Comparison of ENCODE assay signal across 32 mouse cellular contexts in the genomic region with DNA sequence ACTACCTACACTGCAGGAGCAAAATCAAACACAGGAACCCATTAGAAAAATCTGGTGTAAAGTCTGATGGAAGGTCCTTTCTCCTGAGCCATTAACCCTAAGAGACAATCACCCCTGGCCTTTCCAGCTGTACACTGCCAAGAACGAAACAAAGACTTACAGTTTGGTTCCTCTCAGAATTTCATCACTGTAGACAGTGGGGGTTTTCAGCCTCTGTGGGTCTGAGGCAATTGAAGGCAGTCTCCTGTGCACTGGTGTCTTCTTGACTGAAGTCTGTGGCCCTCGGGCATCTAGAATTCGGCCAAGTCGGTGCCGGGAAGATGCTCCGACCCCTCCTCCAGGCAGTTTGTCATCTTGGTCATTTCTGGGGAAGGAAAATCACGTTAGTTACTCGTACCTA. TPM values are rescaled to one million over a fixed set of nuclear protein-coding genes. Genes with fewer than 3 reads are reported as not detected.
"Had no signal": no experiment of that assay in that cellular context is flagged by ENCODE, and none has a peak within 500 bp of the region (broad histone marks: within the 10 kb centered on the region; RNA-seq: fewer than 3 reads in every experiment).

No protein-coding gene starts in this region.

- H3K9ac ChIP-seq: heart, embryonic 12.5 days; hindbrain, embryonic 13.5 days; hindbrain, embryonic 15.5 days; limb, embryonic 13.5 days; limb, embryonic 15.5 days; liver, embryonic 12.5 days; liver, embryonic 14.5 days had no signal

- H3K4me2 ChIP-seq: hindbrain, embryonic 13.5 days; hindbrain, embryonic 15.5 days; limb, embryonic 13.5 days; limb, embryonic 15.5 days; liver, embryonic 12.5 days had no signal

- H3K27me3 ChIP-seq: heart, embryonic 12.5 days; hindbrain, embryonic 13.5 days; hindbrain, embryonic 15.5 days; limb, embryonic 13.5 days; limb, embryonic 15.5 days; liver, embryonic 12.5 days had no signal

- H3K4me1 ChIP-seq: heart, embryonic 10.5 days; heart, embryonic 12.5 days; hindbrain, embryonic 13.5 days; hindbrain, embryonic 15.5 days; limb, embryonic 13.5 days; limb, embryonic 15.5 days; liver, embryonic 12.5 days had no signal

- ATAC-seq: liver, embryonic 12.5 days had no signal

- H3K9me3 ChIP-seq: heart, embryonic 10.5 days; heart, embryonic 12.5 days; hindbrain, embryonic 13.5 days; hindbrain, embryonic 15.5 days; limb, embryonic 13.5 days; limb, embryonic 15.5 days; liver, embryonic 12.5 days had no signal

- H3K27ac ChIP-seq: gastrocnemius, adult 2 months; heart, embryonic 10.5 days; hindbrain, embryonic 13.5 days; hindbrain, embryonic 15.5 days; layer of hippocampus, adult 2 months; left cerebral cortex, adult 2 months; limb, embryonic 13.5 days; limb, embryonic 15.5 days; liver, embryonic 12.5 days; liver, embryonic 14.5 days had no signal

- H3K4me3 ChIP-seq: gastrocnemius, adult 2 months; heart, embryonic 10.5 days; heart, embryonic 12.5 days; hindbrain, embryonic 13.5 days; hindbrain, embryonic 15.5 days; layer of hippocampus, adult 2 months; left cerebral cortex, adult 2 months; limb, embryonic 13.5 days; limb, embryonic 15.5 days; liver, embryonic 12.5 days had no signal

- DNase-seq: gastrocnemius, postnatal 25 days had no signal

RNA-seq across cellular contexts. Expression of a gene that starts 36.0 kb away (rescaled TPM):
- total RNA-seq: gastrocnemius, adult 2 months; gastrocnemius, postnatal 10 days; gastrocnemius, postnatal 25 days; gastrocnemius, postnatal 4 days; heart, adult 18-20 months; heart, adult 8-10 months; heart, postnatal 10 days; heart, postnatal 36 days; hematopoietic stem cell, adult 5-6 weeks; layer of hippocampus, adult 2 months; layer of hippocampus, postnatal 10 days; layer of hippocampus, postnatal 25 days; left cerebral cortex, adult 2 months; left cerebral cortex, postnatal 14 days; left cerebral cortex, postnatal 36 days had no signal
- polyA plus RNA-seq: frontal cortex, adult 2 months; heart, embryonic 10.5 days; heart, embryonic 12.5 days; heart, embryonic 14.5 days; hindbrain, embryonic 11.5 days; hindbrain, embryonic 13.5 days; hindbrain, embryonic 15.5 days; inflammation-experienced regulatory T-cells, adult 6 months; intestine, postnatal 0 days; kidney, embryonic 14.5 days; kidney, embryonic 16.5 days; limb, embryonic 11.5 days; limb, embryonic 13.5 days had no signal

RNA-seq across cellular contexts. Expression of a gene that starts 37.8 kb away (rescaled TPM):
- total RNA-seq: hematopoietic stem cell, adult 5-6 weeks had no signal
- polyA plus RNA-seq: inflammation-experienced regulatory T-cells, adult 6 months had no signal

RNA-seq across cellular contexts. Expression of a gene that starts 49.6 kb away (rescaled TPM):
- total RNA-seq: gastrocnemius, adult 2 months; gastrocnemius, postnatal 10 days; gastrocnemius, postnatal 25 days; heart, adult 18-20 months; heart, adult 8-10 months; heart, postnatal 10 days; heart, postnatal 36 days; hematopoietic stem cell, adult 5-6 weeks; layer of hippocampus, adult 2 months; left cerebral cortex, adult 2 months; left cerebral cortex, postnatal 14 days; left cerebral cortex, postnatal 36 days had no signal
- polyA plus RNA-seq: heart, embryonic 10.5 days; heart, embryonic 12.5 days; heart, embryonic 14.5 days; heart, embryonic 16.5 days; hindbrain, embryonic 11.5 days; hindbrain, embryonic 13.5 days; intestine, postnatal 0 days; limb, embryonic 11.5 days; limb, embryonic 15.5 days had no signal
